Mouse (Mus musculus): Measurements from ENCODE around the gene Rab5c. TPM values are rescaled to one million over a fixed set of nuclear protein-coding genes. Genes with fewer than 3 reads are reported as not detected.

The Rab5c gene
- total RNA-seq, 2 experiments from 2014 or later, result 35.0 to 44.5 TPM

DNA sequence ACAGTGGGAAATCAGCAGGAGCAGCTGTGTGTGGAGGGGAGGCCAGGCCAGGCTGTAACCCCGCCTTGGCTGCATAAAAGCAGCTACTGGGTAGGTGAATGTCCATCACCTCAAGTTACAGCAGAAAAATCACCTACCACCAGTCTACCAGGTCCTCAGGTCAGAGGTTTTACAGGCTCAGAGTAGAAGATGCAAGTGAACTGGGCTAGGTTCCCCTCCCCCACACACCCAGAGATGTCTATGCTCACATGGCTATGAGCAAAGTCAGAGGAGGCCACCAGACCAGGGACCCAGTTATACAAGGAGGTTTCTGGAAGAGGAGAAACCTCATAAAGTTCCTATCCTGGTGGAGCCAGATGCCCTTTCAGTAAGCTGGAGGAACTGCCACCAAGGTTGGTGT is 67.0 kb downstream of the Rab5c start:
- DNase-seq, result no peak
- intact Hi-C loops (cut with DNase I), result no loop called here

Other genes starting within 250 kb of the Rab5c start
- 10 to 100 TPM; 10.4 to 13.6 TPM for gene Acly, start 210.2 kb downstream of the Rab5c start, total RNA-seq (2021)
- under 1 TPM; 0.10 to 0.54 TPM for gene Ttc25, start 192.6 kb downstream of the Rab5c start, total RNA-seq (2021)
- 1 to 10 TPM; 4.3 to 7.3 TPM for gene Cnp, start 163.3 kb downstream of the Rab5c start, total RNA-seq (2021)
- 10 to 100 TPM; 18.6 to 19.1 TPM for gene Nkiras2, start 119.0 kb downstream of the Rab5c start, total RNA-seq (2021)
- gene Dnajc7, start 118.0 kb downstream of the Rab5c start, total RNA-seq (2021), result 100 to 1,000 TPM; 105 to 110 TPM
- under 1 TPM; 0.25 to 0.38 TPM for gene Zfp385c, start 45.8 kb downstream of the Rab5c start, total RNA-seq (2021)
- gene Dhx58, start 33.9 kb downstream of the Rab5c start, total RNA-seq (2021), result 1 to 10 TPM; 1.0 to 1.1 TPM
- 10 to 100 TPM; 10.4 to 10.9 TPM for gene Kat2a, start 25.8 kb downstream of the Rab5c start, total RNA-seq (2021)
- not detected for gene Hspb9, start 24.4 kb downstream of the Rab5c start, total RNA-seq (2021)
- not detected for gene Kcnh4, start 21.7 kb upstream of the Rab5c start, total RNA-seq (2021)
- not detected for gene Hcrt, start 24.7 kb upstream of the Rab5c start, total RNA-seq (2021)
- gene Ghdc, start 32.7 kb upstream of the Rab5c start, total RNA-seq (2021), result 1 to 10 TPM; 4.4 to 5.0 TPM
- 100 to 1,000 TPM; 103 to 135 TPM for gene Stat5b, start 112.5 kb upstream of the Rab5c start, total RNA-seq (2021)
- 10 to 100 TPM in 1 of 2 experiments, 1 to 10 TPM in 1; 8.4 to 11.8 TPM for gene Stat5a, start 121.1 kb upstream of the Rab5c start, total RNA-seq (2021)
- 10 to 100 TPM; 38.8 to 42.9 TPM for gene Stat3, start 201.3 kb upstream of the Rab5c start, total RNA-seq (2021)
- gene Cavin1, start 232.7 kb upstream of the Rab5c start, total RNA-seq (2021), result 100 to 1,000 TPM; 148 to 153 TPM